Mouse (Mus musculus) gastrocnemius, postnatal 10 days (tissue): Measurements from ENCODE around the gene Vmn1r25. TPM values are rescaled to one million over a fixed set of nuclear protein-coding genes. Genes with fewer than 3 reads are reported as not detected.
"Not testable (repeated sequence)": the region's sequence is repeated elsewhere in the genome, so short reads cannot be mapped to it uniquely, and the experiment has no call there.

Experiments
- DNase-seq: peaks from one replicate; pipeline ENCODE4 v3.0.0; 2021; ENCODE audit warnings: mixed read lengths
- long read RNA-seq, 2 experiments: library from polyadenylated mRNA; stranded (forward); transcript quantifications; one replicate each; pipeline ENCODE4 v2.0.0; 2021
- total RNA-seq, 2 experiments: library from RNA; stranded (reverse); gene quantifications; 2 replicates each; pipeline ENCODE4 v1.2.3; 2021

Gene Vmn1r25
- total RNA-seq, result not detected
- long read RNA-seq, experiment 1, result 0 reads
- long read RNA-seq, experiment 2, result 0 reads

- DNase-seq, result no peak
Measured at GRCm38 (mm10) chr6:57980710-57981109, at the start of gene Vmn1r25. Gene Vmn1r25, minus strand, starts transcription at chr6:57980810.

- not testable (repeated sequence) for DNase-seq
Measured at GRCm38 (mm10) chr6:58017478-58017877, 36.9 kb upstream of the Vmn1r25 start.

- no peak for DNase-seq
Measured at GRCm38 (mm10) chr6:58015059-58015458, 34.4 kb upstream of the Vmn1r25 start, which contains the start of gene Vmn1r26. Gene Vmn1r26, minus strand, starts transcription at chr6:58015159.

GRCm38 (mm10) chr6:57961403-57961802 is 19.2 kb downstream of the Vmn1r25 start, which contains the start of gene Vmn1r24:
Gene Vmn1r24, minus strand, starts transcription at chr6:57961503.
- not testable (repeated sequence) for DNase-seq

Other genes starting within 250 kb of the Vmn1r25 start
- 10 to 100 TPM in 1 of 2 experiments, 1 to 10 TPM in 1; 8.8 to 12.1 TPM for gene Vopp1, start 155.7 kb downstream of the Vmn1r25 start, total RNA-seq
- gene Vmn1r21, start 130.5 kb downstream of the Vmn1r25 start, total RNA-seq, result not detected
- not detected for gene Vmn1r22, start 72.8 kb downstream of the Vmn1r25 start, total RNA-seq
- gene Vmn1r23, start 54.0 kb downstream of the Vmn1r25 start, total RNA-seq, result not detected
- not detected for gene Vmn1r24, start 19.3 kb downstream of the Vmn1r25 start, total RNA-seq
- gene Vmn1r26, start 34.3 kb upstream of the Vmn1r25 start, total RNA-seq, result not detected
- not detected for gene Vmn1r27, start 238.0 kb upstream of the Vmn1r25 start, total RNA-seq